Mouse (Mus musculus) hindbrain, embryonic 14.5 days (tissue): ENCODE measurements around the gene Rpp25l. TPM values are rescaled to one million over a fixed set of nuclear protein-coding genes. Genes with fewer than 3 reads are reported as not detected.
A peak's percentile ranks its signal among the peaks of the same experiment; 100 is the strongest.
"Not testable (repeated sequence)": the region's sequence is repeated elsewhere in the genome, so short reads cannot be mapped to it uniquely, and the experiment has no call there.

ENCODE experiments used
- ATAC-seq: fragments of 200-750 bp; cut with Nextera tagmentation; 2 replicates; pipeline ENCODE4 v1.8.0; 2017; ENCODE audit warnings: moderate number of reproducible peaks, mild to moderate bottlenecking, moderate TSS enrichment, moderate library complexity; ENCODE audit not compliant: low FRiP score
- DNase-seq: peaks from one replicate; pipeline ENCODE4 v3.0.0-alpha.2; 2015; ENCODE audit warnings: low spot score
- H3K27ac ChIP-seq: fragments of 300-500 bp; sonication (generic); 2 replicates; pipeline ENCODE4 v1.5.1; 2014; ENCODE audit warnings: mild to moderate bottlenecking, moderate library complexity
- H3K27me3 ChIP-seq: fragments of 300-500 bp; sonication (generic); 2 replicates; pipeline ENCODE4 v1.6.1; 2014; ENCODE audit warnings: mild to moderate bottlenecking, low read length, mixed read lengths; ENCODE audit not compliant: control insufficient read depth, insufficient read depth
- H3K36me3 ChIP-seq: fragments of 300-500 bp; sonication (generic); replicated peaks from 2 replicates; pipeline ENCODE4 v1.6.1; 2014; ENCODE audit not compliant: control insufficient read depth, insufficient read depth
- H3K4me1 ChIP-seq: fragments of 300-500 bp; sonication (generic); replicated peaks from 2 replicates; pipeline ENCODE4 v1.6.1; 2014; ENCODE audit warnings: antibody characterized with exemption, low read length, mixed read lengths; ENCODE audit not compliant: control insufficient read depth, insufficient read depth
- H3K4me2 ChIP-seq: fragments of 300-500 bp; sonication (generic); replicated peaks from 2 replicates; pipeline ENCODE4 v1.6.1; 2014; ENCODE audit warnings: mild to moderate bottlenecking, moderate library complexity
- H3K4me3 ChIP-seq: fragments of 300-500 bp; sonication (generic); replicated peaks from 2 replicates; pipeline ENCODE4 v1.5.1; 2014; ENCODE audit warnings: mild to moderate bottlenecking, low read length
- H3K9ac ChIP-seq: fragments of 300-500 bp; sonication (generic); 2 replicates; pipeline ENCODE4 v1.6.1; 2014
- H3K9me3 ChIP-seq: fragments of 300-500 bp; sonication (generic); 2 replicates; pipeline ENCODE4 v1.6.1; 2016; ENCODE audit warnings: low read length; ENCODE audit not compliant: control insufficient read depth
- WGBS: fragments of 180-500 bp; shearing (Covaris S2); extraction: QIAGEN DNeasy Blood & Tissue Kit; methylation state at CpG from one replicate; pipeline ENCODE4 v1.1.7; 2014; 5-methylcytosine and 5-hydroxymethylcytosine counted together
- polyA plus RNA-seq: library from polyadenylated mRNA; unstranded; fragments of >200 nt; fragmentation: Nextera tagmentation; extraction: Ambion mirVana; gene quantifications from 2 replicates; pipeline ENCODE4 v1.2.1, GENCODE M21; 2014

Rpp25l gene
- polyA plus RNA-seq, 1 experiment from 2014 or later, result 57.5 TPM

- Histone ChIP-seq H3K27ac (peak overlapping the region; percentile 32; the same call in 1 of the 2 replicates), H3K36me3 (no peaks in the 10 kb centered on the region), H3K4me3 (no peak overlapping the region), H3K9me3 (no peaks in the 10 kb centered on the region), H3K27me3 (no peaks in the 10 kb centered on the region), H3K4me1 (peaks cover 24% of the 10 kb centered on the region), H3K4me2 (peak overlapping the region; percentile 31), H3K9ac (0 out of 2 replicates have a peak overlapping the region, but pooled peaks have one; percentile 13)
- 50% methylated on average over 19 of the region's 19 CpGs for WGBS
- ATAC-seq, result no peak
- DNase-seq, result no peak
Measured at GRCm38 (mm10) chr4:41705922-41706754, 7.2 kb downstream of the Rpp25l start.

DNA sequence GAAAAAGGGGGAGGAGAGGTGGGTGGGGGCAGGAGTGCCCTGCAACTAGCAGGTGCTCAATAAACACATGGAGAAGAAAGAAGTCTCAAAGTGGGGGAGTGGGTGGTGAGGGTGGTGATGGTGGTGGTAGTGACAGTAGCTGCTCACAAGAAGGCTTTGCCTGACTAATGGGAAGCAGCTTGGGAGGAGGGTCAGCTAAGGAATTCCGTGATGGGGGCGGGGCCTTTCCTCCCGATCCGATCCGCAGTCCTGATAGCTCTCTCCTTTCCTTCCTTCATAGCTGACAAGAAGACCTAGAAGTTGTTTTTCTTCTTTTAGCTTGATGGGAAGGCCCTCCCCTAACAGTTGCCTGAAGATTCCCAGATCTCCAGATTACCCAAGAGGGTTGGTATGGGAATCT lies 8.7 kb downstream of the Rpp25l start:
- no peak for ATAC-seq
- H3K9me3 ChIP-seq, result no peaks in the 10 kb centered on the region
- no peak for DNase-seq
- H3K4me1 ChIP-seq, result peaks cover 24% of the 10 kb centered on the region
- H3K4me2 ChIP-seq, result no peak overlapping the region
- 6% methylated on average over 5 of the region's 5 CpGs for WGBS
- no peaks in the 10 kb centered on the region for H3K36me3 ChIP-seq
- no peak overlapping the region for H3K9ac ChIP-seq
- H3K4me3 ChIP-seq, result no peak overlapping the region
- no peak overlapping the region for H3K27ac ChIP-seq
- no peaks in the 10 kb centered on the region for H3K27me3 ChIP-seq

GRCm38 (mm10) chr4:41702226-41702625 lies 11.1 kb downstream of the Rpp25l start:
- 73% methylated on average over 2 of the region's 2 CpGs for WGBS
- ATAC-seq, DNase-seq, H3K4me3 ChIP-seq, H3K27ac ChIP-seq, H3K36me3 ChIP-seq, H3K9me3 ChIP-seq, H3K27me3 ChIP-seq, H3K9ac ChIP-seq, H3K4me2 ChIP-seq: not testable (repeated sequence)
- H3K4me1 ChIP-seq, result peaks cover 14% of the 10 kb centered on the region

- not testable (repeated sequence) for H3K9ac ChIP-seq, ATAC-seq, H3K4me1 ChIP-seq, H3K27ac ChIP-seq, H3K9me3 ChIP-seq, H3K4me3 ChIP-seq, H3K4me2 ChIP-seq, DNase-seq, H3K27me3 ChIP-seq, H3K36me3 ChIP-seq
- WGBS, result 70% methylated on average over 2 of the region's 8 CpGs
Measured at GRCm38 (mm10) chr4:41700224-41700623, 13.1 kb downstream of the Rpp25l start.

GRCm38 (mm10) chr4:41699783-41700182 lies 13.6 kb downstream of the Rpp25l start, which contains the start of gene Il11ra1:
Gene Il11ra1 (plus strand): TSS chr4:41699989.
- H3K36me3 ChIP-seq, H3K27ac ChIP-seq, DNase-seq, H3K9ac ChIP-seq, H3K9me3 ChIP-seq, H3K4me3 ChIP-seq, H3K27me3 ChIP-seq, ATAC-seq, H3K4me1 ChIP-seq: not testable (repeated sequence)
- peak within 1 kb of the TSS; percentile 37 for H3K4me2 ChIP-seq
- WGBS, result 85% methylated on average over 7 of the region's 10 CpGs

- peak overlapping the region; percentile 37 for H3K4me2 ChIP-seq
- not testable (repeated sequence) for H3K36me3 ChIP-seq, H3K9ac ChIP-seq, ATAC-seq, DNase-seq, H3K4me3 ChIP-seq, H3K9me3 ChIP-seq, H3K4me1 ChIP-seq, H3K27ac ChIP-seq, H3K27me3 ChIP-seq
- 7% methylated on average over 19 of the region's 32 CpGs for WGBS
Measured at GRCm38 (mm10) chr4:41698421-41699016, 14.8 kb downstream of the Rpp25l start.

DNA sequence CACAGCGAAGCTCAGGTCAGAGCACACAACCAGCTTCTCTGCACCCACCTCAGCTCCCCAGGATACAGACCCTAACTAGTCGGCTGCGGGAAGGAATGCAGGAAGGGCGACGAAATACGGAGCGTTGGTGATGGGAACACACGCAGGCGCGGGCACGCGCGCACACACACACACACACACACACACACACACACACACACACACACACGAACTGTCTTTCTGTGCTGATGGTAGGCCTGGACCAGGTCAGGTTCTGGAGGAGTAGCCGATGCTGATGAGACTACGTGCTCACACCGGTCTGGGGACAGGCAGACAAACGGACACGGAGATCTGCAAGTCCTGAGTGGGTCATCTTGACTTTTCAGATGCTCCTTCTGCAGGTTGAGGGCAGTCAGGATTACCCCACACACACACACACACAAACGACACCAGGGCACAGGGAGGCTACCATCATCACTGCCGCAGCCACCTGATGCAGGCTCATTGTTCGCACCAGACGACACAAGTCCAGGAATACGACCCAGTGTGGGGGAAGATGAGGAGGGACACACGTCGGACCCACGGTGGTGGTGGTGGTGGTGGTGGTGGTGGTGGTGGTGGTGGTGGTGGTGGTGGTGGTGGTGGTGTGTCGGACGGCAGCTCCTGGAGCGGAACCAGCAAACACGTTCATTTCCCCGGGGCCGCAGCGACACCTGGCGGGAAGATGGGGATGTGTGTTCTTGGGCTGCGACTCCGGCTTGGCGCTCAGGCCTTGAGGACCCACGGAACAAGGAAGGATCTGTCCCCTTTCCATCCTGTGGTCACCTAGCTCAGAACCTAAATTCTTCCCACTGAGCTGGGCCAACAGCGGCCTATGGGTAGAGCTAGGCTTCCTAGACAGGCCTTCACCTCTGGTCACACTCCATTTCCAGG lies 16.1 kb downstream of the Rpp25l start, which contains the start of gene Cntfr:
TSS of gene Cntfr (minus strand) at position 160 of the 912 bp plus-strand sequence.
- peak within 1 kb of the TSS; percentile 43 for H3K4me2 ChIP-seq
- H3K9me3 ChIP-seq, H3K27me3 ChIP-seq, H3K27ac ChIP-seq, H3K36me3 ChIP-seq, ATAC-seq, H3K4me1 ChIP-seq, H3K9ac ChIP-seq: not testable (repeated sequence)
- DNase-seq, result peak; percentile 81
- peak within 1 kb of the TSS; percentile 15; the same call in 1 of the 2 replicates for H3K4me3 ChIP-seq
- WGBS, result 12% methylated on average over 32 of the region's 40 CpGs

DNA sequence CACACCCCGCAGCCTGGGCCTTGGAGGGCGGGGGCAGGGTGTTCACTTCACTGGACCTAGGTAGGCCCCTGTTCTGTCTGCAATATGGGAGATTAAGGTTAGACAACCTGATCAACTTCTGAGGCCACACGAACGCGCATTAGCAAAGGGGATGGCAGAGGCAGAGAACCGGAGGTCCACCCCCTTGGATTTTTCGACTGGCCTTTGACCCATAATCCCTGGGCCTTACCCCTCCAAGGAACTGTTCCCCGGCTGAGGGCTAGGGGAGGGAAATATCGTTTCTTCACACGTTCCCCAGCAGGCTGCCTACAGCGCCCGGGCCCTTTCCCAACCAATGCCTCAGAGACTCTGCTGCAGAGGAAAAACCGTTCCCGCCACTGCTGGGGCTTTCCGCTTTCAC lies 16.9 kb downstream of the Rpp25l start:
- 4% methylated on average over 12 of the region's 15 CpGs for WGBS
- H3K9me3 ChIP-seq, H3K9ac ChIP-seq, ATAC-seq, H3K4me1 ChIP-seq, H3K27me3 ChIP-seq, DNase-seq, H3K27ac ChIP-seq, H3K36me3 ChIP-seq, H3K4me3 ChIP-seq, H3K4me2 ChIP-seq: not testable (repeated sequence)

DNA sequence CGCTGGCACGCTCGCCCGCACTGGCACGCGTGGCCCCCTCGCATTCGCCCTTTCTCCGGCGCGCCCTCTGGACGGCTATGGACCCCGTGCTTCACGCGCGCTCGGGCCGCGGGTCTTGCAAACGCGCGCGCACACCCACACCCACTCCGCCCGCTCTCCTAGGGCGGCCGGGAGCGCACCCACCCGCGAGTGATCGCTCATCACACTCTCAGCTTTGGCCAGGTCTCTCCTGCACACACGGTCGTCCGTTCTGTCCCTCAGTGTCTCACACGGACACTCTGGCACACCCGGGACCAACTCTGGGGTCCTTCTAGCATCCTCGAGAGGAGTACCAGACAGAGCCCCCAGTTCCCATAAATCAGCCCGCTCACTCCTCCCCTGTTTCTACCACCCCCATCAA lies 17.5 kb downstream of the Rpp25l start:
- not testable (repeated sequence) for H3K9ac ChIP-seq, DNase-seq, H3K4me1 ChIP-seq, ATAC-seq, H3K9me3 ChIP-seq, H3K36me3 ChIP-seq, H3K27me3 ChIP-seq, H3K27ac ChIP-seq
- H3K4me2 ChIP-seq, result peak overlapping the region; percentile 43
- peak overlapping the region; percentile 15 for H3K4me3 ChIP-seq
- 0% methylated on average over 13 of the region's 38 CpGs for WGBS
